In the genomic region with DNA sequence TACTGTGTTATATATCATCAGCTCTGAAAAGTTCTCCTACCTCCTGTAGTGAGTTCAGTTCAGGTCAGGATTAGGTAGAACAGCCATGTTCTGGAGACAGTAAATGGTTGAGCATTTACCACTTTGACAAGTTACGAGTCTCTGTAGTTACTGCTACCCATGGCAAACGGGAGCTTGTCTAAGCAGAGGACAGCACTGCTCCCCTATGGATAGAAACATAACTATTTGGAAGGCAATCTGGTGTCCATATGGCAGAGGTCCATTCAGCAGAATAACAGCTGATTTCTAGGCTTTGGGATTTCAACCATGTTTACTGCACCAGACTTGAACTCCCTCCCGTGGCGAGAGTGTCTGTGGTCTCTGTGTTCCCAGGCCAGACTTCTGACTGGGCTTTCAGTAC, we compare ENCODE assay signal across 27 mouse cellular contexts. TPM values are rescaled to one million over a fixed set of nuclear protein-coding genes. Genes with fewer than 3 reads are reported as not detected.
DNase-seq lines count a peak whose midpoint lies in the region; ATAC-seq lines count a peak whose summit lies in the region.
"Had no signal": no experiment of that assay in that cellular context is flagged by ENCODE, and none has a peak within 500 bp of the region (broad histone marks: within the 10 kb centered on the region; RNA-seq: fewer than 3 reads in every experiment).

No protein-coding gene starts in this region.

- no peak overlapping the region for H3K27ac ChIP-seq in neural tube, embryonic 11.5 days (ENCODE audit: low read depth, low read length)
- H3K27ac ChIP-seq in neural tube, embryonic 15.5 days (replicated peaks): no peak overlapping the region
- no peak overlapping the region for H3K27ac ChIP-seq in forebrain, embryonic 16.5 days (ENCODE audit: low read length)
- H3K27ac ChIP-seq: embryonic facial prominence, embryonic 15.5 days; heart, adult 2 months; heart, embryonic 13.5 days; hindbrain, embryonic 13.5 days; limb, embryonic 12.5 days; midbrain, embryonic 13.5 days; neural tube, embryonic 12.5 days; stomach, postnatal 0 days had no signal

- H3K4me1 ChIP-seq in neural tube, embryonic 11.5 days (ENCODE audit: control insufficient read depth, insufficient read depth, low read length): no peaks in the 10 kb centered on the region
- no peaks in the 10 kb centered on the region for H3K4me1 ChIP-seq in neural tube, embryonic 15.5 days
- H3K4me1 ChIP-seq in forebrain, embryonic 16.5 days (replicated peaks; ENCODE audit: control insufficient read depth, insufficient read depth, low read length): no peaks in the 10 kb centered on the region
- H3K4me1 ChIP-seq: embryonic facial prominence, embryonic 15.5 days; hindbrain, embryonic 13.5 days; limb, embryonic 12.5 days; midbrain, embryonic 13.5 days; neural tube, embryonic 12.5 days had no signal

- no peak overlapping the region for H3K4me3 ChIP-seq in neural tube, embryonic 11.5 days (ENCODE audit: low read depth, low read length)
- H3K4me3 ChIP-seq in neural tube, embryonic 15.5 days (replicated peaks): no peak overlapping the region
- no peak overlapping the region for H3K4me3 ChIP-seq in forebrain, embryonic 16.5 days (replicated peaks; ENCODE audit: low read length)
- H3K4me3 ChIP-seq: embryonic facial prominence, embryonic 15.5 days; heart, adult 2 months; heart, embryonic 13.5 days; hindbrain, embryonic 13.5 days; limb, embryonic 12.5 days; liver, embryonic 13.5 days; midbrain, embryonic 13.5 days; neural tube, embryonic 12.5 days had no signal

- intact Hi-C loops in heart, postnatal 14 days (cut with DNase I): no loop called here

- no peak overlapping the region for H3K4me2 ChIP-seq in neural tube, embryonic 11.5 days (ENCODE audit: low read depth)
- no peak overlapping the region for H3K4me2 ChIP-seq in neural tube, embryonic 15.5 days
- no peak overlapping the region for H3K4me2 ChIP-seq in forebrain, embryonic 16.5 days (ENCODE audit: low read length)
- H3K4me2 ChIP-seq: embryonic facial prominence, embryonic 15.5 days; heart, embryonic 13.5 days; hindbrain, embryonic 13.5 days; limb, embryonic 12.5 days; midbrain, embryonic 13.5 days; neural tube, embryonic 12.5 days had no signal

- WGBS in neural tube, embryonic 11.5 days: 72% methylated on average over 4 of the region's 4 CpGs
- 67% methylated on average over 4 of the region's 4 CpGs for WGBS in neural tube, embryonic 15.5 days
- 87% methylated on average over 4 of the region's 4 CpGs for WGBS in forebrain, embryonic 16.5 days

- ATAC-seq in cerebellum, adult (ENCODE audit: insufficient number of reproducible peaks, low FRiP score, low TSS enrichment): peak; percentile 84
- ATAC-seq in neural tube, embryonic 11.5 days (ENCODE audit: insufficient read depth, low FRiP score, low TSS enrichment): no peak
- no peak; the same call in 1 of the 2 replicates for ATAC-seq in neural tube, embryonic 15.5 days (ENCODE audit: low FRiP score)
- ATAC-seq in forebrain, embryonic 16.5 days: no peak
- ATAC-seq: forebrain, embryonic 14.5 days; midbrain, embryonic 13.5 days had no signal

- no peaks in the 10 kb centered on the region for H3K9me3 ChIP-seq in neural tube, embryonic 11.5 days (ENCODE audit: control insufficient read depth, low read length)
- no peaks in the 10 kb centered on the region for H3K9me3 ChIP-seq in neural tube, embryonic 15.5 days (replicated peaks)
- H3K9me3 ChIP-seq in forebrain, embryonic 16.5 days (ENCODE audit: control insufficient read depth, low read length): no peaks in the 10 kb centered on the region
- H3K9me3 ChIP-seq: embryonic facial prominence, embryonic 15.5 days; heart, embryonic 13.5 days; hindbrain, embryonic 13.5 days; limb, embryonic 12.5 days; liver, embryonic 13.5 days; midbrain, embryonic 13.5 days; neural tube, embryonic 12.5 days had no signal

- H3K36me3 ChIP-seq in neural tube, embryonic 11.5 days (ENCODE audit: control insufficient read depth, insufficient read depth, low read length): no peaks in the 10 kb centered on the region; the same call in 1 of the 2 replicates
- H3K36me3 ChIP-seq in neural tube, embryonic 15.5 days: peaks cover 22% of the 10 kb centered on the region
- H3K36me3 ChIP-seq in forebrain, embryonic 16.5 days (ENCODE audit: control insufficient read depth, insufficient read depth): peaks cover 8% of the 10 kb centered on the region

- DNase-seq in cerebellum, postnatal 4 days (ENCODE audit: low spot score in 2 of 2): no peak
- peak; percentile 11 for DNase-seq in neural tube, embryonic 11.5 days (ENCODE audit: low spot score)
- peak; percentile 46 to 67 for DNase-seq in cerebellum, postnatal 10 days
- no peak for DNase-seq in layer of hippocampus, postnatal 14 days (ENCODE audit: low spot score in 2 of 2)
- DNase-seq in heart, postnatal 14 days: no peak
- DNase-seq: adrenal gland, postnatal 14 days; gastrocnemius, postnatal 25 days; heart, adult 2 months; heart, postnatal 36 days; kidney, adult 8-10 months; kidney, postnatal 10 days; liver, embryonic 13.5 days; lung, adult 2 months; lung, postnatal 14 days; thymus, adult 2 months; thymus, postnatal 4 days had no signal

- H3K27me3 ChIP-seq in neural tube, embryonic 11.5 days (ENCODE audit: control insufficient read depth, insufficient read depth, low read length): no peaks in the 10 kb centered on the region
- H3K27me3 ChIP-seq in neural tube, embryonic 15.5 days (replicated peaks): no peaks in the 10 kb centered on the region
- H3K27me3 ChIP-seq in forebrain, embryonic 16.5 days (replicated peaks; ENCODE audit: control insufficient read depth, insufficient read depth, low read length): no peaks in the 10 kb centered on the region
- H3K27me3 ChIP-seq: embryonic facial prominence, embryonic 15.5 days; heart, embryonic 13.5 days; hindbrain, embryonic 13.5 days; limb, embryonic 12.5 days; liver, embryonic 13.5 days; midbrain, embryonic 13.5 days; neural tube, embryonic 12.5 days had no signal

- no peak overlapping the region for H3K9ac ChIP-seq in neural tube, embryonic 11.5 days (ENCODE audit: low read length)
- H3K9ac ChIP-seq in neural tube, embryonic 15.5 days (replicated peaks): no peak overlapping the region
- no peak overlapping the region for H3K9ac ChIP-seq in forebrain, embryonic 16.5 days (replicated peaks; ENCODE audit: low read depth, low read length)
- H3K9ac ChIP-seq: embryonic facial prominence, embryonic 15.5 days; heart, embryonic 13.5 days; hindbrain, embryonic 13.5 days; limb, embryonic 12.5 days; liver, embryonic 13.5 days; midbrain, embryonic 13.5 days; neural tube, embryonic 12.5 days had no signal

RNA-seq across cellular contexts. Expression of gene Fbxo33, which starts 23.6 kb away (rescaled TPM):
- 9.8 and 10.5 TPM in 2 replicates for polyA plus RNA-seq in neural tube, embryonic 11.5 days (2014; fragmentation: Nextera tagmentation; extraction: Ambion mirVana)
- polyA plus RNA-seq in neural tube, embryonic 15.5 days (2015; fragmentation: Nextera tagmentation; extraction: Ambion mirVana): 7.2 and 8.3 TPM in 2 replicates
- total RNA-seq in layer of hippocampus, postnatal 14 days (2021): 10 to 100 TPM; 32.3 to 34.0 TPM
- 1 to 10 TPM; 8.1 to 9.2 TPM for total RNA-seq in heart, postnatal 14 days (2021)
- polyA plus RNA-seq in forebrain, embryonic 16.5 days (2015; fragmentation: Nextera tagmentation; extraction: Ambion mirVana): 9.2 and 9.8 TPM in 2 replicates

Comparison
In these comparisons a context has a peak if more than half of its experiments do, and no peak if none do; other contexts are left out.
1. DNase-seq: peak in neural tube, embryonic 11.5 days (single experiment) and cerebellum, postnatal 10 days (2 of 2); none in cerebellum, postnatal 4 days (0 of 2), layer of hippocampus, postnatal 14 days (0 of 2) and heart, postnatal 14 days (0 of 2).